Mouse (Mus musculus): ENCODE results near the gene Creb3l1.

Creb3l1 gene

DNA sequence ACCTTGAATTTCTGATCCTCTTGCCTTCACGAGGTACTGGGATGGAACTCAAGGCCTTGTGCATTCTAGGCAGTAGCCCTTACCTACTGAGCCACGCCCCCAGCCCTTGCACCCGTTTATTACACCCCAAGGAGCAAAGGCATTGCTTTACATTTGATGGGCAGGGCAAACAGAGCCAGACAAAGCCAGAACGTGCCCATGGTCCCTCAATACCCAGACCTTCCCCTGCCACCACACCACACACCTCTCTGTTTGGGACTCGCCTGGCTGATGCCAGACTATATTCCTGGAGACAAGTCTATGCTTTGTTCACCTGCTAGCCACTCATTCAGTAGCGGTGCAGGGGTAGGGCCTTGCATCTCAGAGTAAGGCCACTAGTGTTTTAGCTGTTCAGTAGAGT is 17.8 kb downstream of the Creb3l1 start:
- DNase-seq (ENCODE audit: low spot score in 2 of 2): no peak

DNA sequence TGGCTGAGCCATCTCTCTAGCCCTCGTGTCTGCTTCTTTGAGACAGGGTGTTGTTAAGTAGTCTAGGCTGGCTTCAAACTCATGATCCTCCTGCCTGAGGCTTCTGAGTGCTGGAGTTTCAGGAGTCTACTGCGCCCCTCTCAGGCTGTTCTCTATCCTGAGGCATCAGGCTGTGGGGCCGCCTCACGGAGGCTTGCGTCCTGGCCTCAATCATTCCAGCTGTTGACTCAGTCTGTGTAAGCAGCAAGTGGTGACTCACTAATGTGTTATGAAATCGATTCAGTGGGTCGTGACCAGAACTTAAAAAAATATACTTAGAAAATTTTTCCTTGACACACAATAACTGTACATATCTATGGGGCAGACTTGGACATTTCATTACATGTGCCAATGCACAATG is 19.7 kb downstream of the Creb3l1 start:
- DNase-seq (ENCODE audit: low spot score in 2 of 2): no peak

DNA sequence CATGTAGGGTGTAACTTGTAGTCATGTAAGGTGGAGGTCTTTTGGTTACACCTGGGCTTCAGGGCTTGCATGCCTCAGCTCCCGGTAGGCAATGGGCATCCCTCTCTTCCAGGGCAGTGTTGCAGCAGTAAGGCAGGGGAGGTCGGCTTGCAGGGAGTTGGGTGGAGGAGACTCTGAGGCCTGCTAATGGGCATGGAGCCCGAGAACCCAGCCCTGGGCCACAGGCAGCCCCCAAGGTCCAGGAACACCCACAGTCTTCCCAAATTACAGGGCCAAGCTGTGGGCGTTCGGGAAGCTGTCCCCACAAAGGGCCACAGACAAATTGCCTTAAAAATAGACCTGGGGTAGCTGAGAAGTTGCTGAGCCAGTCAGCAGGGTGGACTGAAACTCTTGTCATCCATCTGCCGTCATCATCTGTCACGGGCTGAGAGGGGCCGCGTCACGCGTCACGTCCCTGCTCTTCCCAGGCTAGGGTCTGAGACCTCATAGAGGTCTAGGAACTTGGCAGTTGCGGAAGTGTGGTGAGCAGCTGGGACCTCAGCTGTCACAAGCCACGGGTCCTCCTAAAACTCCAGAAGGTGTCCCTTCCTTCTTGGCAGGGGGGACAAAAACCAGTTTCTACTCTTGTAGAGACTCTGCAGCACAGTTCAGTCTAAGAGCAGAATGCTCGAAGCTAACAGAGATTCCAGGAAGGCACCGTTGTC is 26.2 kb downstream of the Creb3l1 start:
- no peak for DNase-seq (ENCODE audit: low spot score in 2 of 2)

DNA sequence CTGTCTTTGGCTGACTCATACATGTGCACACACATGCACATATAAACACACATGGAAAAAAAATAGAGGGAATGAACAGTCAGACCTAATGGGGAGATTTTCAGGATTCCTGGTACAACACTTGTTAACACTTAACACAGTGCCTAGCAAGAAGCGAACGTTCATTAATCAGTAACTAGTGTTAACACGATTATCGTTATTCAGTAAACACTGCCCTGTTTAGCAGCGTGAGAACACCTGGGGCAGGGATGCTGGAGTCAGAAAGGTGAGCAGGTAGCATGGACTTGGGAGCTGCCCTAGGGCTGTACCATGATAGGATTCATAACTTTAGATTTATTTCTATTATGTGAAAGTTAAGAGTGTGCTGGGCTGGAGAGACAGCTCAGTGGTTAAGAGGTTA is 28.3 kb downstream of the Creb3l1 start:
- DNase-seq (ENCODE audit: low spot score in 2 of 2): no peak

DNA sequence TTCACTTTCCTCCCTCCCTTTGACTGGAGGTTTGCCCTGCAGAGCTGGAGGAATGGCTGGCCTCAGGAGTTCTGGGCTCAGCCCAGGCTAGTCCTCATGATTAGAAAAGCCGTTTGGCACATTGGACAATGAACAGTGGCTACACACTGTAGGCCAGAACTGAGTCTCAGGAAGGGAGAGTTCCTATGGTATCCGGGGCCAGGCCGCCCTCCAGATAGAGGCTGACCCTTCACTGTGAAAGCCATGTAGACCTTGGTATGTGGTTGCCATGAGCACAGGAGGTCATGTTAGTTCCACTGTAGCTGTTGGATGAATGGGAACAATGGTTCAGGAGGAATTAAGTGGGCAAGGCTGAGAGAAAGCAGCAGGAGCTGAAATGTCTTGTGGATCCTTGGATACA is 30.9 kb downstream of the Creb3l1 start:
- DNase-seq (ENCODE audit: low spot score in 2 of 2): no peak

DNA sequence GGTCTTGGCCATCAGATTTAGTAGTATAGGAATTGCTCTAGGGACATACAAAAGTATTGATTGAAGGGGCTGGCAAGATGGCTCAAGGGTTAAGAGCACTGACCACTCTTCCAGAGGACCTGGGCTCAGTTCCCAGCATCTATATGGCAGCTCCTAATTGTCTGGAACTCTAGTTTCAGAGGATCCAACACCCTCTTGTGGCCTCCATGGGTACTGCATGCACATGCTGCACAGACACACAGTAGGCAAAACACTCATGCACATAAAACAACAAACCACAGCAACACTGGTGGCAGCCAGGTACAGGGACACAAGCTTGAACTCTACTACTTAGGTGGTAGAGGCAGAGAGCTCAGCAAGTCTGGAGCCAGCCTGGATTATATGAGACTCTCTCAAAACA is 34.6 kb downstream of the Creb3l1 start:
- no peak for DNase-seq (ENCODE audit: low spot score in 2 of 2)

DNA sequence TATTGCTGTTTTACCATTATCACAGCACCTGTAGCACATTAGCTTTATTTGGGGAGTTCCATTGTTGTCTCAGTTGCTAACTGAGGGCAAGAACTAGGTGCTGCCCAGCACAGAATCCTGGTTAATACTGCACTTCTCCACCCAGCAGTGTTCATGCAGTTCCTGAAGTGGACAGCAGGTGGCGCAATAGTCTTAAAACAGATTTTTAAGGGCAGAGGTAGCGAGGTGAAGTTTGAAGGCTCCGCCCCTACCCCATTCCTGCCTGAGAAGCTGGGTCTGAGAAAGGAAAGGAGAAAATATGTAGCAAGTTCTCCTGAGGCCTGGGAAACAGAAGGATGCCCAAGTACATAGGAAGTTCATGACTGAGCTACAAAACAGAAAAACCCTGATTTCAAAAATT is 36.8 kb downstream of the Creb3l1 start:
- peak; percentile 88 to 96 for DNase-seq (ENCODE audit: low spot score in 2 of 2)

DNA sequence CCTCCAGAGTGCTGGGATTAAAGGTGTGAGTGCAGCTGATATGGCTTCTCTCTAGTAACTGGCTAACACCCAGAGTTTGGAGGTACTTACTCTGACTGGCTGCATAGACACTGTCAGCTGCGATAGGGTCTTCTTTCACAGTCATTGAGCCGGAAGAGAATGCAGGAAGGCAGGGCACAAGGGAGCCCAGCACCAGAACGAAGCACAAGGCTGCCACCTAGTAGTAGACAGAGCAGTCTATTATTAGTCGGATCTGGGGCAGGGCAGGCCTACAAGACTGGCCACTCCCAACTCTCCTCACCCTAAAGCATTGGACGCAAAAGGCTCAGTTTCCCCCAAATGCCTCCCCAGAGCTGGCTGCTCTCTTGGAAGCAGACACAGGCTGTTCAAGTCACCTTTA is 38.2 kb downstream of the Creb3l1 start:
- DNase-seq (ENCODE audit: low spot score in 2 of 2): no peak

DNA sequence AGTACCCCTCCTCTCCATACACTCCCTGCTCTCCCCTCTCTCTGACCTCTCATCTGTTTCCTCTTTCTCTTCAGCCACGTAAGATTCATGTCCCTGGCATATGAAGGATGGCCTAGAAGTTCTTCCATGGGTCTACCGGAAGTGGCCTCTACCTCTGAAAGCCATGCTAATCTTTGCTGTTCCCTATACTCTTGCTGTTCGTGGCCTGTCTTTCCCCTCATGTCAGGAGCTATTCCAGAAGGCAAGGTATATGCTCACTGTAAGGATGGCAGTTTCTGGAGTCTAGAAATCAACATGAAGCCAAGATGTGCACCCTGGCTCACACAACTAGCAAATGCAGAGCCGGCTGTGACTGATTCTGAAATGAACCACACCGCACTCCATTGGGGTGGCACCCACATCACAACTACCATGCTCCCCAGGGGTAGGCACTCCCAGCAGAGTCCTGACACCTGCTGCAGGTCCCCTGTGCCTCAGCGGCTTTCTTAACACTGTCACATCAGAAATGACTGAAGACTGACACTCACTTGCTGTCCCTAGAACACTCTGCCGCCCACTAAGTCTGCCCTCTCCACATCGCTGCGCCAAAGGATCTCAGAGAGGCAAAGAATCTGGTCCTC is 39.3 kb downstream of the Creb3l1 start:
- DNase-seq (ENCODE audit: low spot score in 2 of 2): no peak

DNA sequence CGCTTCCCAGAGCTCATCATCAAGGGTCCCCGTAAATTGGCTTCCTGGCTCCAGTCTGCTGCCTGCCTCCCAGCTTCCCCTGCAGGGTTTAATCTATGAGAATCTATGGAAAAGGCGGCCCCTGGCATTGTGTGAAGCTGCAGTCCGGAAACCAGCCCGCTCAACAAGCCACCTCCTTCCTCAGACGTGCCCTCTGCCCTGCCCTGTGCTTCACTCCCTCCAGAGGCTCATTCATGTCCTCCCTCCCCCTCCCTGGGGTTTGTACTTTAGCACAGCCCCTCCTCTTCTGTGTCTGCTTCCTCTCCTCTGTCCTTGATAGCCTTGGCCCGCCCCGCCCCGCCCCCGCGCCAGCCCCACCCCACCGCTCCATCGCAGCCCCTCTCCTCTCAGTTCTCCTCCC is 39.9 kb downstream of the Creb3l1 start:
- DNase-seq (ENCODE audit: low spot score in 2 of 2): no peak

DNA sequence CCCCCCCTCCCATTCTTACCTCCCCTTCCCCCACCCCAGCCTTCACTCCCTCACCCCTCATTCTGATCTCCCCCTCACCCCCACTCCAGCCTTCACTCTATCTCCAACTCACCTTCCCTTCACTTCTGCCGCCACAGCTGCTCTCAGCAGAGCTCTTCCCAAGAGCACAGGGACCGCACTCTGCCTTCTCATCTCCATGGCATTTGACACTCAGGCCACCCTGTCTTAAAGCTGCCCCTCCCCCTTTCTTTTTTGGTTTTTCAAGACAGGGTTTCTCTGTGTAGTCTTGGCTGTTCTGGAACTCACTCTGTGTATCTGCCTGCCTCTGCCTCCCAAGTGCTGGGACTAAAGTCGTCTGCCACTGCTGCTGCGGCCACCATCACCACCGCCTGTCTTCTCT is 43.5 kb downstream of the Creb3l1 start:
- no peak for DNase-seq (ENCODE audit: low spot score in 2 of 2)

DNA sequence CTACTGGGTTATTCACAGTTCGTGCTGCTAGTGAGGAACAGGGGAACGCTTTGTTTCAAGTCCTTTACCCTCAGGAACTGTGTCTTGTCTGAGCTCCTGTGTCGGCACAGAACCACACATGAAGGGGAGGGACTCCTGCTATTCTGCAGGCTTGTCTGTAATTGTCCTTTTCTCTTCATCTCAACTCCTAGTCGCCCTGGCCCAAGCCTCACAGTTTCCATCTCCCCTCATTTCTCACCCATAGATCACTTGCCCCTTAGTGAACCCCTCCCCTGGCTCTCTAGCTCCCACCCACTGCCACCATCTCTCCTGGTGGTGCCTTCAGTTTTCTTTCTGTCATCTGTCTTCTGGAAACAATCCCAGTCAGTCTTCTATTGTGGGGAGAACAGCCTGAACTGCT is 44.1 kb downstream of the Creb3l1 start:
- no peak for DNase-seq (ENCODE audit: low spot score in 2 of 2)

DNA sequence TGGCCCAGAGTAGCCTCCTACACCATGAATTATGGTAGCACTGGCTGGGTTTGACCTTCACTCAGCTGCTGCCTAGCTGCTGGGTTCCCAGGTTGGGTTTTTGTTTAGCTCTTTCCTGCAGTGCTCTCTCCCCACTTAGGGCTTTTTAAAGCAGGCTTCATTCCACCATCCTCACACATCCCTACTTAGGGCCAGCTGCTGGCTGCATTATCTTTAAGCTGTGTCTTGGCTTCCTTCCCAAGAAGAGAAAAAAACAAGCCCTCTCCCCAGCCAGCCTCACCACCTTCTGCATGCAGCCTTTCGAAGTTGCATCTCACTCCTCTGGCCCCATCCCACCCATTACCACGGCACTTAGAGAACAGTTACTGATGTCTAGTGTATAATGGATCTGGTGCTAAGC is 45.8 kb downstream of the Creb3l1 start:
- no peak for DNase-seq (ENCODE audit: low spot score in 2 of 2)

DNA sequence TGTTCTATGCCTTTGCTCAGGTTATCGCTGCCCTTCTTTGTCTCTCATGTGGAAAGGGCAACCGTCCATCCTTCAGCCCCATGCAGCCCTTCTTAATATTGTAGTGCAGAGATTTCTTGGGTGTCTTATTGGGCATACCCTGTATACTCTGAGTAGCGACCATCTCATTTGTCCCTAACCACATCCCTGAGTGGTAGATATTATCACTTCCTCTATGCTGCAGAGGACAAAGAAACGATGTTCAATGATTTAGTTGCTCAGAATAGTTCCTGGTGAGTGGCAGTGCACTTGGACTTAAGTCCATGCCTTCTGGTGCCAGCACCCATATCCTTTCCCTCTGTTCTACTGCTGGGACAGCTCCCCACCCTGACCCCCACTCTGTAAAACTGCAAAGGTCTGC is 46.3 kb downstream of the Creb3l1 start:
- no peak for DNase-seq (ENCODE audit: low spot score in 2 of 2)

DNA sequence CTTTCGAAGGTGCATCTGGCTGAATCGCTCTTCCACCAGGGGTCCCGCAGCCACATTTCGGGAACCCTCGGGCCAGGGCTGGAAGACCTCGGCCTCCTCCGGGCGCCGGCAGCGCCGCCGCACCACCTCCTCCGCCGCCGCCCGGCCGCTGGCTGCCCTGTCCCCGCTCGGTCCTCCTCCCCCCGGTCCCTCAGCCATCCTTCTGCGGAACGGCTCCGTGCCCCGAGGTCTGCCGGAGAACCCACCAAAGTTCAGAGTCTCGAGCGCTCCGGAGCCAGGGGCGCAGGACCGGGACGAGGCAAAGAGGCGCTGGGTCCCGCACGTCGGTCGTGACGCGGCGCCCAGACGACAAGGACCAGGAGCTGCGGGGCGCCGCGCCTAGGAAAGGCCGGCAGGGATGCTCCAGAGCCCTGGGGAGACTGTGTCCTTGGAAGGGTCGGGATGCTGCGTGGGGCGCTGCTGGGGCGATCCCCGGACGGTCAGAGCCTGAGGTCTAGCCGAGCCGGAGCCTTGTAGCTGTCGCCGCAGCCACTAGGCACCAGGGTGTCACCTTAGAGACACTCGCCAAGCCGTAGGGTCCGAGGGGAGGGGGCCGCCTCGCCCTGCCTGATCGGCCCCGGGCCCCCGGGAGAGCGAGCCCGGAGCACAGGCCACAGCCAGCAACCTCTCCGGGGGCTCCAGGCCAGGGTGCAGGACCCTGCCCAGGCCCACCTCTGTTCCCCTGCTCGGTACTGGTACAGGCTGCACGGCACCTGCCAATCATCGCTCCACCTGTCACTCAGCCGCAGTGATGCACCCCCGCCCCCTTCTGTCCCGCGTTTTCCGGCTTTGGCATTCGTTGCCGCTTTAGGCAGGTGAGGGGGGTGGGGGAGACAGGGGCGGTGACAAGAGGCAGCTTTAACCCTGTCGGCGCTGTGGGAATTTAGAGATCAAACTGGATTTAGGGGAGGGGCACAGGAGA is 48.4 kb downstream of the Creb3l1 start, which contains the start of gene Dgkz:
TSS of gene Dgkz (minus strand) at position 284 of the 961 bp plus-strand sequence.
- no peak for DNase-seq (ENCODE audit: low spot score in 2 of 2)

DNA sequence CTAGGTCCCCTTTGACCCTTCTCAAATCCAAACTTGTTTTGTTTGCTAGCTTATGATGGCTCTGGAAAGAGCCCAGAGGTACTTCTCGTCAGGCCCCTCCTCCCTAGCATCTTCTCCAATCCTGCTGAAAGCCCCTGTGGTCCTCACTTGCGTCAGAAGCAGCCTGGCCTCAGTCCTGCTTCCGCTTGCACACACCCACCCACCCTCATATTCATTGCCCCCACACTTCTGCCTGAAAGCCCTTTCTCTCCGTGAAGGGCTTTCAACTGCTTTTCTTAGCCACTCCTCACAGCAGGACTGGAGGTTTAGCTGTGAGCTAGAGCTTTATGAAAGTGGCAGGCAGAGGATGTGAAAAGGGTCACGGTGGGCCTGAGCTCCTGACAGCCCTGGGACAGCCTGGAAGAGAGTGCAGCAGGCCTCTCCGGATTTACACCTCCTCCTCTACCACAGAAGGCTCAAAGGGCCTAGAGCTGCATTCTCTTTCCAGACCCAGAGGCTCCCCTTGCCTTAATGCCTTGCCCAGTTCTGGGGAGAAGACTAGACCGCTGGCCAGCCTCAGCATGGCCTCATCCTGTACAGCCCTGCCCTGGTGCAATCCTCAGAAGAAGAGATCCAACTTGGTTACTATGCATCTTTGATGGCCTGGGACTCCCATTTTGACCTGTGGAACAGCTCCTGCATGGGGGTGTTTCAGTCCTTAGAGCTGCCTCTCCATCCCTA is 50.7 kb downstream of the Creb3l1 start:
- DNase-seq (ENCODE audit: low spot score in 2 of 2): no peak

DNA sequence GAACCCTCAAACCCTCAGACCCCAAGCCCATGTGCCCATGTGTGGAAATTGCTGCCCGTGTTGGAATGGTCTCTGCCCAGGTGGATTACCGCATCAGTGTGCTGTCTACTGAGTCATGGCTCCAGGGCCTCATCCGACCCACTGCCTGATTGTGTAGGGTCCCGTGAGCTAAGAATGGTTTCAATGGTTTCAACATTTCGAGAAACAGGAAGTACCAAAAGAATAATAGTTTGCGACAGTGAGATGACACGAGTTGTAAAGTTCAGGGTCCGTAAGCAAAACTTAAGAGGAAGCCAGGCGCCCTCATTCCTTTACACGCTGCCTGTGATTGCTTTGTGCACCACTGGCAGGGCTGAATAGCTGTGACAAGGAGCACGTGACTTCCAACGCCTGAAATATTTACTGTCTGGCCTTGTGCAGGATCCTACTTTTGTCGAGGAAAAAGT is 52.2 kb downstream of the Creb3l1 start:
- no peak for DNase-seq (ENCODE audit: low spot score in 2 of 2)

DNA sequence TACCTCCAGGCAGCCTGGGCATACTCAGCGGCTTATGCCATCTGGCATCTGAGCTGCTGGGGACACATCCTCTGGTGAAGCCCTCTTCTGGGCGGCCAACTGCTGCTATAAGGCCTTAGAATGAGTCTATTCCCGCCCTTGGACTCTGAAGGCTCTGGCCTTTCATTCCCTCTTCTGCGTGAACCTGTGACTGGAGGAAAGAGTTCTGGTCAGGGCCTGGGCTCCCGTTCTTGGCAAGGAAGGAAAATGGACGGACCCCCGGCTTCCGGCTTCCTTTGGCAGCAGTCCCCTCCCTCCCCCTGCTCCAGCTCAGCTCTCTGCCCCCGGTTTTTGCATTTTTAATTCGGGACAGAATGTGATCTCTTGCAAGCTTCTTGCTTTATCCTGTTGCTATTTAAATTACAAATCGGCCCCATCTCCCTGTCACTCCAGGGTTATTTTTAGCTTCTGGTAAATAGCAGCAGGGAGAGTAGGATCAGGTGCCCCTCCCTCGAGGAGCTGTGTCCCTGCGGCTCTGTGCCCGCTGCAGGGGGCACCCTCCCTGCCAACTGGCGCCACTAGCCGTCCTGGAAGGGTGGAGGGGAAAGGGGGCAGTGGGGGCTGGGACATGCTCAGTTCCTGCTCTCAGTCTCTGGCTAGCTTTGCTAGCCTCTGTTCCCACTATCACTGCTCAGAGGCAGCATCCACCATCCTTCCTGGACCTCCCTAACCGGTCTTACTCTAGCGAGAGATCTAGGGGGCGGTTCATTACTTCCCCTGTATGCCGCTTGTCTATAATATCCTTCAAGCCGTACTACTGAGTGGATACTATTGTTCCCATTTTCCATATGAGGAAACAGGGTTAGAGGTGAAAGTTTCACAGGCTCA is 52.8 kb downstream of the Creb3l1 start:
- peak; percentile 56 to 65 for DNase-seq (ENCODE audit: low spot score in 2 of 2)

DNA sequence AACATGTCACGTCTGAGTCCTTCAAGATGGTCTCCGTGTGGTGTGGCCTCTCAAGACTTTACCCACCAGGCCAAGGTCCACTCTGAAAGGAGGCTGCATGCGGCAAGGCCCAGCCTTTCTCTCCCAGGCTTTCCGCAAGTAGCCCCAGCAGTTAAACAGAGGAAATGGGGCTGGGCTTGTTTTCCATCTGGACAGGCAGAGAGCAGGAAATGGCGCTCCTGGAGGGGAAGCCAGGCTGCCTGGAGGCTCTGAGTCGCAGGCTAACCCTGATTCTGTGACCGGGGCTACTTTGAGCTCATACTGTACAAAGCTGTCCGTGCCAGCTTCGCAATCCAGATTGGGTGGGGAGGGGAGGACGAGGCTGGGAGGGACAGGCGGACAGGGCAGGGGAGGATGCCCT is 56.3 kb downstream of the Creb3l1 start:
- no peak for DNase-seq (ENCODE audit: low spot score in 2 of 2)

DNA sequence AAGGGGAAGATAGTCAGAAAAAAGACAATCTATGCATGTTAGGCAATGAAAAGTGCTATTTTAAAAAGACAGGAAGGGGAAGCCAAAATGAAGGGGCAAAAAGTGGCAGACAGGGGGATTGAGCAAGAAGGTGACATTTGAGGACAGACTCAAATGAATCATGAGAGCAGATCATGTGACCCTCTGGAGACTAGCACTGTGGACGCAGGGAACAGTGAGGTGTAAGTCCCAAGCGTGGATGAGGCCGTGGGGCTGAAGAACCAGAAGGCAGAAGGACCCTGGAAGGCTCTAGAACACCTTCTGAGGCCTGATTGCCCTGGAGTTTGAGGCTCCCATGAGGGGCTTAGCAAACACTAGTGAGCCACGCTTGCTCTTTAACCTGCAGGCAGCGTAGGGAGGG is 57.9 kb downstream of the Creb3l1 start:
- no peak for DNase-seq (ENCODE audit: low spot score in 2 of 2)

DNA sequence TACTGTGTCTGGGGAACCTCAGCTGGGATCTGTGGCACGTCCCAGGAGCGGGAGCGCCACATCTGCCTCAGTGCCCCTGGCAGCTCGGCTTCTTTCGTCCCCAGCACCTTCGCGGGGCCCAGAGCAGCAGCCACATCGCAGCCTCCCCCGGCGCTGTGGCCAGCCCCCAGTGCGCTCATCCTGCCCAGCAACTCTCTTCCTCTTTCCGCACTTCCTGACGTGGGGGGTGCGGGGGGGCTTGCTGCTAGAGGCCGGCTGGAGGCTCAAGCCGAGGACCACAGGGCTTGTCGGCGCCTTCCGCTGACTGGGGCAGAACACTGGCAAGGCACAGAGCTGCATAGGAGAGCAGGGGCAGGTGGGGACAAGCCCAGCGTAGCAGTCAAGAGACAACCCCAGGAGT is 58.9 kb downstream of the Creb3l1 start:
- no peak for DNase-seq (ENCODE audit: low spot score in 2 of 2)

All from right cerebral cortex, adult 2 months (tissue).